Mouse (Mus musculus): ENCODE results near the gene Msantd3.

Gene Msantd3

GRCm38 (mm10) chr4:48596111-48596510 is 56.4 kb downstream of the Msantd3 start:
- ATAC-seq (ENCODE audit: low TSS enrichment), result no peak

- ATAC-seq (ENCODE audit: low TSS enrichment), result no peak
Measured at GRCm38 (mm10) chr4:48605650-48606049, 65.9 kb downstream of the Msantd3 start.

- ATAC-seq (ENCODE audit: low TSS enrichment), result peak; percentile 54
Measured at GRCm38 (mm10) chr4:48609485-48609884, 69.8 kb downstream of the Msantd3 start.

- peak; percentile 28; the same call in 1 of the 2 replicates for ATAC-seq (ENCODE audit: low TSS enrichment)
Measured at GRCm38 (mm10) chr4:48610251-48610650, 70.5 kb downstream of the Msantd3 start.

All from frontal cortex, adult (tissue).